Mouse (Mus musculus): ENCODE measurements at regions not wholly inside any gene's neighbourhood (a gene's known extent, or its start where the extent isn't known, plus 50 kb on each side); places are given as distances from the start of the nearest gene placed in this dataset.

DNA sequence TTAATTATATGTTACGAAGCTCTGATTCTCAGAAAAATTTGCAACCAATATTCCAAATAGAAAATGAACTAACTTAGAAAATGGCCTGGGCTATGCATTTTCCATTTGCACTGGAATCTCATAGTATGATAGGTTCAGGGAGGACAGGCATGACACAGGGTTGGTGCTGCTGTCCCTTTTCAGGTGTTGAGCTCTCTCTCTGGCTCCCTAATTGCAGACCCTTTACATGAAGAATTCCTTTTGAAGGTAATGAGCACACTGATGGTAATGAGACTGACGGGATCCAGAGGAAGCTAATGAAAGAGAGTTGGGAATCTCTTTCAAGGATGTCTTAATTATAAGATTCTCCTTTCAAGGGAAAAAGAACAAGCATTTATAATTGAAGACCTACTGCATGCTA, 87.6 kb downstream of the Serpinb8 start:
- no peak overlapping the region for H3K27ac ChIP-seq (ENCODE audit: insufficient read depth, low read length)
- H3K4me1 ChIP-seq (ENCODE audit: control insufficient read depth, insufficient read depth, low read length): no peaks in the 10 kb centered on the region
- H3K4me3 ChIP-seq (ENCODE audit: insufficient read depth, low read length): no peak overlapping the region
- TF ChIP-seq POLR2A (IDR thresholded peaks at IDR 0.05; ENCODE audit: low read depth, low read length) (no peak), CTCF (IDR thresholded peaks at IDR 0.05; ENCODE audit: borderline replicate concordance, insufficient read depth, low read length) (no peak)

DNA sequence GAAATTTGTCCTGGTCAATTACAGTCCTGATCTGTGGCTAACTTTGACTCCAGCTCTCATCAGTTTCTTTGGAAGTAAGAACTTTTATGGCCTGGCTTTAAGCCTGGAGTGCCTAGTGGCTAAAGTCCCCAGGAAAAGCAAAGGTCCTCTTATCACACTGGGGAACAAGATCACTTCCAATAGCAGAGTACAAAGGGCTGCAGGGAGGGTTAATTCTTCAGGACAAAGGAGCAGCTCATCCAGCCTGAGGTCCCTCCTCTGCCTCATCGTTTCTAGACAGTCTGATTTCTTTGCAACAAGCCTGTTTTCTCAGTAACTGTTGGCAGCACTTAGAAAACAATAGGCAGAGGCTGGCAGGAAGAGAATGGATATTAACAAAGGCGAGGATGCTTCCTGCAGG, 107.1 kb downstream of the Serpinb8 start:
- TF ChIP-seq CTCF (IDR thresholded peaks at IDR 0.05; ENCODE audit: borderline replicate concordance, insufficient read depth, low read length) (no peak), POLR2A (IDR thresholded peaks at IDR 0.05; ENCODE audit: low read depth, low read length) (no peak)
- Histone ChIP-seq H3K4me1 (ENCODE audit: control insufficient read depth, insufficient read depth, low read length) (no peaks in the 10 kb centered on the region), H3K27ac (ENCODE audit: insufficient read depth, low read length) (no peak overlapping the region), H3K4me3 (ENCODE audit: insufficient read depth, low read length) (no peak overlapping the region)

DNA sequence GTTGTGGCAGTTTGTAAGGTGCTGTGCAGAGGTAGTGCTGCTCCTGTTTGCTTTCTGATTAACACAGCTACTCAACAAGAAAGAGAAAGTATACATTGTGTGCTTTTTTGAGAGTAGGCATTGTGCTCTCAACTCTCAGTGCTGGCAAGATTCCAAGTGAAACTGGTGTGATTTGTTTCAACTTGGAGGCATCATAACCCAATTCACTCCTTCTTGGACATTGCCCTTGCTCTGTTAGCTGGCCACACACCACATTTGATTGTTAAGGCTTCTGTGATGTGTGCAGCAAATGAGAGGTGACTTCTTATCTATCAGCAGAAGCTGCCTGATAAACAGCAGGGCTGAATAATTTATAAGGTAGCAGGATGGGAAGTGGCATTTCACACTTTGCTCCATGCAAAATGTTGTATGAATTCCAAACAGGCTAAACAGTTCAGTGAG, 116.3 kb downstream of the Serpinb8 start:
- H3K27ac ChIP-seq (ENCODE audit: insufficient read depth, low read length): no peak overlapping the region
- no peaks in the 10 kb centered on the region for H3K4me1 ChIP-seq (ENCODE audit: control insufficient read depth, insufficient read depth, low read length)
- TF ChIP-seq CTCF (IDR thresholded peaks at IDR 0.05; ENCODE audit: borderline replicate concordance, insufficient read depth, low read length): no peak
- TF ChIP-seq POLR2A (IDR thresholded peaks at IDR 0.05; ENCODE audit: low read depth, low read length): no peak
- H3K4me3 ChIP-seq (ENCODE audit: insufficient read depth, low read length): no peak overlapping the region

DNA sequence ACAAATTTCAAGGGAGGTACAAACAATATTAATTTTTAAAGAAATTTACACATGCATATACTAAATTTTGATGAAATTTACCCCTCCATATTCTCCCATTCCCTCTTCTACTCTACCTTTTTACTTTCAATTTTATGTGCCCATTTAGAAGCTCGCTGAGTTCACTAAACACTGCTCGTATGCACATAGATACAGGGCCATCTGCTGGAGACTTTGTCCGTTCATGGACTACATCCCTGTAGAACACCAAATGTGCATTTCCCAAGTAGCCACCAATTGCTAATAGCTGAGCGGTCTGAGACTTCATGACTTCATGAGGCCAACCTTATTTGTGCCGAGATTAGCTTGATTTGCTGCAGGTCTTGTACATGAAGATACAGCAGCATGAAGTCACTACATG, 118.8 kb downstream of the Serpinb8 start:
- TF ChIP-seq CTCF (IDR thresholded peaks at IDR 0.05; ENCODE audit: borderline replicate concordance, insufficient read depth, low read length) (no peak), POLR2A (IDR thresholded peaks at IDR 0.05; ENCODE audit: low read depth, low read length) (no peak)
- no peaks in the 10 kb centered on the region for H3K4me1 ChIP-seq (ENCODE audit: control insufficient read depth, insufficient read depth, low read length)
- H3K4me3 ChIP-seq (ENCODE audit: insufficient read depth, low read length): no peak overlapping the region
- H3K27ac ChIP-seq (ENCODE audit: insufficient read depth, low read length): no peak overlapping the region

DNA sequence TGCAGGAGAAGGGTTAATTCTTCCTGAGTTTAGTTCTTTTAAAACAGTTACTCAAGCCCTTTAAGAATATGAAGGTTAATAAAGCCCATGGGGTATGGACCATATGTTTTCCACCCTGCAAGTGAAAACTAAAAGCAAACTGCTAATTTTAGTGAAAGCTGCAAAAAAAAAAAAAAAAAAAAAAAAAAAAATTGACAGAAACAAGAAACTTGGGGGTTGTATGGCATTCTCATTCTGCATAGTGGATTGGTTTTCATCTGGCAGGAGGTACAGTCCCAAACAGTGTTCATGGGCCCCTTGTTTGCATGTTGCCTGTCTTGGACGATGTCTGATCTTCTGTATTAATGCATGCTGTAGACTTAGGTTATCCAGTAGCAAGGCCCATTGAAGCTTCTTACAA, 125.1 kb downstream of the Serpinb8 start:
- H3K27ac ChIP-seq (ENCODE audit: insufficient read depth, low read length): no peak overlapping the region
- TF ChIP-seq POLR2A (IDR thresholded peaks at IDR 0.05; ENCODE audit: low read depth, low read length): no peak
- TF ChIP-seq CTCF (IDR thresholded peaks at IDR 0.05; ENCODE audit: borderline replicate concordance, insufficient read depth, low read length): no peak
- no peaks in the 10 kb centered on the region for H3K4me1 ChIP-seq (ENCODE audit: control insufficient read depth, insufficient read depth, low read length)
- H3K4me3 ChIP-seq (ENCODE audit: insufficient read depth, low read length): no peak overlapping the region

DNA sequence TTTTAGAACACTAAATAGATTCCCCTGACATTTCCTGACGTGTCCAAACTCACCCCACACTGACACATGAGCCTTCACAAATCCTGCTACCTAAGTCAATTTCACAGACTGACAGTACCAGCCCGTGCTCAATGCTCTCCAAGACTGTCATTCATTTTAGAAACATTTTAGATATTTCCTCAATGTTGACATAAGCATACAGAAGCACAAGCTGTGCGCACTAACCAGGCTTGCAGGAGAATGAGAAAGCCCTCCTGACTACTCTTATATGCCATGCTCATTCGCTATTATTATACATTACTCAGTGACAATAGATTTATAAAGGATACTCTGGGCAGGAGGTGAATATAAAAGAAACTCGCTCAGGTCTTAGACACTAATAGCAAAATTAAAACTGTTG, 129.5 kb downstream of the Serpinb8 start:
- Histone ChIP-seq H3K27ac (ENCODE audit: insufficient read depth, low read length) (no peak overlapping the region), H3K4me3 (ENCODE audit: insufficient read depth, low read length) (no peak overlapping the region), H3K4me1 (ENCODE audit: control insufficient read depth, insufficient read depth, low read length) (no peaks in the 10 kb centered on the region)
- TF ChIP-seq POLR2A (IDR thresholded peaks at IDR 0.05; ENCODE audit: low read depth, low read length) (no peak), CTCF (IDR thresholded peaks at IDR 0.05; ENCODE audit: borderline replicate concordance, insufficient read depth, low read length) (no peak)

DNA sequence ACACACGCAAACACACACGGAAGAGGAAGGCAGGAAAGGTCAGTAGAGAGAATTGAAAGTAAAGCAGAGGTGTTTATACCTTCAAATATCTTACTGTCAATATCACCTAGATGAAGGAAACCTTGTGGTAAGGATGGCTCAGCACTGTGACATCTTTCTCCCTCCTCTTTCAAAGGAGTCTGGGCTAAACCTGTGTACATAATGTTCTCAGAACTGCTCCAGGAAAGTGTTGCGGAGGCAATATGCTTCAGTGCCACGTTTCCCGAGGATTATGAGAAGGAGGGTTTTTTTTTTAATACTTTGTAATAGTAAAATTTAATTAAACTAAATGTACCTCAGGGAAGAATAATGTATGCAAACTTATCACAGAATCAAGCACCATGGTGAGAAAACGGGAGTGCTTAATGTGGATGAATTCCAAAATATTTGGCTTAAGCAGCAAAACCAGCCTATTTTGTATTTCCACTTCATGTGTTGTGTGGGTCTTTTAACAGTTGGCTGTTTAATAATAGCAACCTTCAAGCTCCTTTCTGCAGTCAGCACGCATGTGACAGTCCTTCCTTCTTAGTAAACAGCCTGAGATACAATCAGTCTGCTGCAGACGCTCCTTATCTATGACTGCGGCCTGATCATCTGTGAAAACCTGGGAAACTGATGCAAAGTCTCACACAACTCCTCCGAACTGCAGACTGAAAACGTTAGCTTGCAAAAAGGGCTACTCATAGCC, 138.5 kb downstream of the Serpinb8 start:
- TF ChIP-seq POLR2A (IDR thresholded peaks at IDR 0.05; ENCODE audit: low read depth, low read length) (no peak), CTCF (IDR thresholded peaks at IDR 0.05; ENCODE audit: borderline replicate concordance, insufficient read depth, low read length) (no peak)
- no peak overlapping the region for H3K4me3 ChIP-seq (ENCODE audit: insufficient read depth, low read length)
- no peak overlapping the region for H3K27ac ChIP-seq (ENCODE audit: insufficient read depth, low read length)
- no peaks in the 10 kb centered on the region for H3K4me1 ChIP-seq (ENCODE audit: control insufficient read depth, insufficient read depth, low read length)

DNA sequence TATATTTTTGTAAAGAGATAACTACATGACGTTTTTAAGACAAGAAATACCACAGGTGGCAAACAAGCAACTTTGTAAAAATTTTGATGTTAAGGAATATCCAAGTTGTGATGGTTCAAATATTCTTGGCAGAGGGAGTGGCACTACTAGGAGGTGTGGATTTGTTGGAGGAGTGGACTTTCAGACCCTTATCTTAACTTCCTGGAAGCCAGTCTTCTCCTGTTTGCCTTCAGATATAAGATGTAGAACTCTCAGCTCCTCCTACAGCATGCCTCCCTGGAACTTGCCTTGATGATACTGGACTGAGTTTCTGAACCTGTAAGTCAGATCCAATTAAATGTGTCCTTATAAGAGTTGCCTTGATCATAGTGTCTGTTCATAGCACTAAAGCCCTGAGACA, 175.5 kb downstream of the Serpinb8 start:
- H3K4me3 ChIP-seq (ENCODE audit: insufficient read depth, low read length): no peak overlapping the region
- no peaks in the 10 kb centered on the region for H3K4me1 ChIP-seq (ENCODE audit: control insufficient read depth, insufficient read depth, low read length)
- no peak for TF ChIP-seq CTCF (IDR thresholded peaks at IDR 0.05; ENCODE audit: borderline replicate concordance, insufficient read depth, low read length)
- TF ChIP-seq POLR2A (IDR thresholded peaks at IDR 0.05; ENCODE audit: low read depth, low read length): no peak
- H3K27ac ChIP-seq (ENCODE audit: insufficient read depth, low read length): peak overlapping the region; percentile 40; the same call in 1 of the 2 replicates

DNA sequence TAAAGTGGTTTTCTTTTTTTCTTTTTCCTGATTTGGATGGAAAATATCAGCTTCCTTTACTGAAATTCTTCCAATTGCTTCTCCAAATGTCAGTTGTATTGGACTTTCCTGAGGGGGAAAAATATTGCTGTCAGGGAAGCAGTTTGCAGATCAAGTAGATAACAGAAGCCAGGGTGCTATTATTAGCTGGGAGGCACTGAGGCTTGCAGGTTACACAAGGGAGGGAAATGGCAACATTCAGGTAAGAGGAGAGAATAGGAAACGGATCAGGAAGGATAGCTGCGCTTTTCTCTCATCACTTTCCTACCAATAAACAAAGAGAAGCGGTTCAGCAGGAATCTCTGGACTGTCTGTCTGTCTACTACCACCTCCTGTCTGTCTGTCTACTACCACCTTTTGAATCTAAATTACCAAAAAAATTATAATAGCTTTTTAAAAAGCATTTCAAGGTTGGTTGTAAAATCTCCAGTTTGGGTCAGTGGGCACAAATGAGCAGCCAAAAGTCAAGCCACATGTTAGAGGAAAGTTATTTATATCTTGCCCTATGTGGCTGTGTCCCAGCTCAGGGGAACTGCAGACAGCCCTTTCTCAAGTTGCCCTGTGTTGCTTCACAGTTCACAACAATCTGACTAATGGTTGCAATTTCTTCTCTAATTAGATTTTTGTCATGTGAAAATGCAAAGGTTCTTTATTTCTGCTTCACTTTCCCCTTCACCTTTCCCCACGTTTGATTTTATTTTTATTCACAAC, 177.6 kb downstream of the Serpinb8 start:
- no peak for TF ChIP-seq CTCF (IDR thresholded peaks at IDR 0.05; ENCODE audit: borderline replicate concordance, insufficient read depth, low read length)
- no peak for TF ChIP-seq POLR2A (IDR thresholded peaks at IDR 0.05; ENCODE audit: low read depth, low read length)
- Histone ChIP-seq H3K27ac (ENCODE audit: insufficient read depth, low read length) (peak overlapping the region; percentile 90), H3K4me3 (ENCODE audit: insufficient read depth, low read length) (no peak overlapping the region), H3K4me1 (ENCODE audit: control insufficient read depth, insufficient read depth, low read length) (no peaks in the 10 kb centered on the region)

DNA sequence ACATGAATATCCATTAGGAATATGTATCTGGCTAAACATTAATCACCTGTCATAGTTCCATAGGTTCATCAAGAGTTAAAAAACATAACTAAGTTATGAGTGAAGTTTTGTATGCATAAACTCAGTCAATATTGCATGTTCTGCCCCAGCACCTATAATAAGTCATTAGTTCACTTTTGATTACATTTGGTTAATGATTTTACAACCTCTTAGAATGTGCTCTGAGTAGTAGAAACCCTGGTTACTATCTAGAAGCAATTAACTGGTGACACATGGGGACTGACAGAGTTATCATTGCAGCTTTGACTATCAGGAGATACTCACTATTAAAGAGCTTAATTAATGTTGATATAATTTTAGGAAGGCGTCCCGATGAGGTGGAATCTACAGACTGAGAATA, 183.2 kb downstream of the Serpinb8 start:
- no peak overlapping the region for H3K4me3 ChIP-seq (ENCODE audit: insufficient read depth, low read length)
- no peak overlapping the region for H3K27ac ChIP-seq (ENCODE audit: insufficient read depth, low read length)
- no peak for TF ChIP-seq POLR2A (IDR thresholded peaks at IDR 0.05; ENCODE audit: low read depth, low read length)
- TF ChIP-seq CTCF (IDR thresholded peaks at IDR 0.05; ENCODE audit: borderline replicate concordance, insufficient read depth, low read length): no peak
- no peaks in the 10 kb centered on the region for H3K4me1 ChIP-seq (ENCODE audit: control insufficient read depth, insufficient read depth, low read length)
